Mouse (Mus musculus) kidney, adult 2 months (tissue): ENCODE results near the gene Mef2d.

Experiments used
- CTCF ChIP-seq: fragments of 200-500 bp; conservative IDR thresholded peaks from 2 replicates; pipeline ENCODE4 v1.5.1; 2011; ENCODE audit warnings: low read depth, mild to moderate bottlenecking, control low read depth, low read length, moderate library complexity, mixed read lengths; ENCODE audit not compliant: insufficient read depth, insufficient read length
- POLR2A ChIP-seq: fragments of 200-500 bp; IDR thresholded peaks from one replicate; pipeline ENCODE4 v1.6.1; 2011; ENCODE audit warnings: low read depth, low read length, control low read depth

DNA sequence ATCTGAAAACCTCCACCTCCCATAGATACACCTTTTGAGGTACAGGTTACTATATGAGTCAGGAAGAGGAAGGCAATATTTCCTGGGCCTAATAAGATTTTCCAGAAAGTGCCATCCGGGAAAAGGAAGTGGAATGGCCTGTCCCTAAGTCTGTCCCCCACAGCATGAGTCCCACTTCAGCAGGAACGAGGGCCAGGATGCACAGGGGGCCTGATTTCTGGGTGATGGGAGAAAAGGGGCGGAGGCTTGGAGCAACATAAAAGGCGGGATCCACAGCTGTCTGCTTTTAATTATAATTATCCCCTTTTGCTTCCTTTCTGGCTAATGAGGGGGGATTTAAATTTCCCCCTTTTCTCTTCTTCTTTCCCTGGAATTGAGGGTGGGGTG, 63.0 kb downstream of the Mef2d start:
- TF ChIP-seq POLR2A: no peak
- TF ChIP-seq CTCF: no peak
